Mouse (Mus musculus) heart, embryonic 15.5 days (tissue): ENCODE data around the gene Haus7. TPM values are rescaled to one million over a fixed set of nuclear protein-coding genes. Genes with fewer than 3 reads are reported as not detected.
"Not testable (repeated sequence)": the region's sequence is repeated elsewhere in the genome, so short reads cannot be mapped to it uniquely, and the experiment has no call there.

Source experiments
- ATAC-seq: fragments of 200-750 bp; cut with Nextera tagmentation; replicated peaks from 2 replicates; pipeline ENCODE4 v1.8.0; 2017; ENCODE audit warnings: low read depth, moderate TSS enrichment; ENCODE audit not compliant: insufficient number of reproducible peaks, insufficient read depth, low FRiP score
- H3K27ac ChIP-seq: fragments of 300-500 bp; sonication (generic); 2 replicates; pipeline ENCODE4 v1.5.1; 2015; ENCODE audit warnings: mild to moderate bottlenecking, inconsistent platforms
- H3K27me3 ChIP-seq: fragments of 300-500 bp; sonication (generic); 2 replicates; pipeline ENCODE4 v1.6.1; 2015; ENCODE audit warnings: inconsistent platforms
- H3K36me3 ChIP-seq: fragments of 300-500 bp; sonication (generic); 2 replicates; pipeline ENCODE4 v1.6.1; 2015; ENCODE audit warnings: mild to moderate bottlenecking, inconsistent platforms
- H3K4me1 ChIP-seq: fragments of 300-500 bp; sonication (generic); replicated peaks from 2 replicates; pipeline ENCODE4 v1.6.1; 2015; ENCODE audit warnings: inconsistent platforms
- H3K4me2 ChIP-seq: fragments of 300-500 bp; sonication (generic); 2 replicates; pipeline ENCODE4 v1.6.1; 2015; ENCODE audit warnings: inconsistent platforms, mild to moderate bottlenecking, moderate library complexity
- H3K4me3 ChIP-seq: fragments of 300-500 bp; sonication (generic); 2 replicates; pipeline ENCODE4 v1.5.1; 2015; ENCODE audit warnings: mild to moderate bottlenecking, inconsistent platforms
- H3K9ac ChIP-seq: fragments of 300-500 bp; sonication (generic); 2 replicates; pipeline ENCODE4 v1.6.1; 2015; ENCODE audit warnings: mild to moderate bottlenecking, inconsistent platforms
- H3K9me3 ChIP-seq: fragments of 300-500 bp; sonication (generic); replicated peaks from 2 replicates; pipeline ENCODE4 v1.6.1; 2016; ENCODE audit warnings: inconsistent platforms
- WGBS: fragments of 180-500 bp; shearing (Covaris S2); methylation state at CpG from one replicate; pipeline ENCODE4 v1.1.7; 2015; ENCODE audit warnings: mixed read lengths; 5-methylcytosine and 5-hydroxymethylcytosine counted together
- polyA plus RNA-seq: library from polyadenylated mRNA; unstranded; fragments of >200 nt; fragmentation: Nextera tagmentation; extraction: Ambion mirVana; gene quantifications from 2 replicates; pipeline ENCODE4 v1.2.1, GENCODE M21; 2015

The Haus7 gene
- polyA plus RNA-seq, 1 experiment from 2014 or later: 40.3 TPM

DNA sequence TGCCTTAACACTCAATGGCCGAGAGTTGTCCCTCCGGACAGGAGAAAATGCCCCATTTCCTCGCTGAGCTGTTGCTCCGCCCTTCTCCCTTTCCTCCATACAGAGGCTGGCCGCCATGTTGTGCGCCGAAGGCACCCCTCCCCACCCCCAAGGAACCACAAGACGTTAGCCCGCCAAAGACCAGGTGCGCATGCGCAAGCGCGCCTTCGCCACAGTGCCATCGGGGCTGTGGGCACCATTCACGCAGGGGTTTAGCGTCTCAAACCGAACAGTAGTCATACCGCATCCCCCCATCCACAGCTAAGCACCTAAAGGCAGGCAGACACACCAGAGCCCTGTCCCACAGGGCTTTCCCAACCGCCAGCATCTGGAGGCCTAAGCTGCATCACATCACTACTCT, 57.9 kb downstream of the Haus7 start:
- H3K4me1 ChIP-seq: no peaks in the 10 kb centered on the region
- no peaks in the 10 kb centered on the region for H3K9me3 ChIP-seq
- WGBS: 81% methylated on average over 20 of the region's 20 CpGs
- no peak overlapping the region for H3K9ac ChIP-seq
- H3K36me3 ChIP-seq: no peaks in the 10 kb centered on the region
- no peak for ATAC-seq
- H3K27ac ChIP-seq: no peak overlapping the region
- H3K27me3 ChIP-seq: no peaks in the 10 kb centered on the region
- no peak overlapping the region for H3K4me3 ChIP-seq
- no peak overlapping the region for H3K4me2 ChIP-seq

- H3K36me3 ChIP-seq, H3K27me3 ChIP-seq, H3K4me1 ChIP-seq, H3K9ac ChIP-seq, H3K4me2 ChIP-seq, ATAC-seq, H3K9me3 ChIP-seq, H3K4me3 ChIP-seq, H3K27ac ChIP-seq: not testable (repeated sequence)
- 64% methylated on average over 2 of the region's 2 CpGs for WGBS
Measured at GRCm38 (mm10) chrX:73398636-73399035, 60.2 kb downstream of the Haus7 start, which contains the start of gene Gm18336. Gm18336 (minus strand) TSS chrX:73398736.

- 75% methylated on average over 1 of the region's 1 CpGs for WGBS
Measured at GRCm38 (mm10) chrX:73396446-73396845, 62.4 kb downstream of the Haus7 start.

GRCm38 (mm10) chrX:73391481-73391880, 67.4 kb downstream of the Haus7 start:
- 58% methylated on average over 4 of the region's 4 CpGs for WGBS
- ATAC-seq: no peak
- no peak overlapping the region for H3K27ac ChIP-seq

More at GRCm38 (mm10) chrX:73396446-73396845, 62.4 kb downstream of the Haus7 start:
- Histone ChIP-seq H3K9me3 (no peaks in the 10 kb centered on the region), H3K27me3 (no peaks in the 10 kb centered on the region), H3K27ac (no peak overlapping the region), H3K4me2 (no peak overlapping the region), H3K36me3 (no peaks in the 10 kb centered on the region), H3K9ac (no peak overlapping the region), H3K4me1 (no peaks in the 10 kb centered on the region), H3K4me3 (no peak overlapping the region)
- no peak for ATAC-seq

More at GRCm38 (mm10) chrX:73391481-73391880, 67.4 kb downstream of the Haus7 start:
- H3K4me3 ChIP-seq: no peak overlapping the region
- no peaks in the 10 kb centered on the region for H3K27me3 ChIP-seq
- no peaks in the 10 kb centered on the region for H3K9me3 ChIP-seq
- H3K4me1 ChIP-seq: no peaks in the 10 kb centered on the region
- H3K4me2 ChIP-seq: no peak overlapping the region
- no peak overlapping the region for H3K9ac ChIP-seq
- H3K36me3 ChIP-seq: no peaks in the 10 kb centered on the region

Other genes with a start within 250 kb of the Haus7 start
- gene Xlr4b, start 244.7 kb downstream of the Haus7 start, polyA plus RNA-seq: 0.96 and 2.8 TPM in 2 replicates
- 9.2 and 11.6 TPM in 2 replicates for gene F8a, start 230.8 kb downstream of the Haus7 start, polyA plus RNA-seq
- gene Xlr4c, start 215.9 kb downstream of the Haus7 start, polyA plus RNA-seq: 0.14 and 0.79 TPM in 2 replicates
- gene Xlr3c, start 193.7 kb downstream of the Haus7 start, polyA plus RNA-seq: not detected in 2 replicates
- gene Xlr5a, start 166.1 kb downstream of the Haus7 start, polyA plus RNA-seq: not detected in 2 replicates
- gene Xlr5c, start 166.1 kb downstream of the Haus7 start, polyA plus RNA-seq: not detected in 2 replicates
- not detected in 2 replicates for gene Gm45015, start 122.2 kb downstream of the Haus7 start, polyA plus RNA-seq
- gene Zfp275, start 116.4 kb downstream of the Haus7 start, polyA plus RNA-seq: 8.3 and 11.4 TPM in 2 replicates
- not detected in 2 replicates for gene Gm18336, start 60.3 kb downstream of the Haus7 start, polyA plus RNA-seq
- gene Zfp92, start 47.9 kb downstream of the Haus7 start, polyA plus RNA-seq: not detected in 2 replicates
- not detected in 2 replicates for gene Trex2, start 23.7 kb downstream of the Haus7 start, polyA plus RNA-seq
- gene Bgn, start 24.6 kb upstream of the Haus7 start, polyA plus RNA-seq: 110 and 151 TPM in 2 replicates
- 0.18 and 0.25 TPM in 2 replicates for gene Atp2b3, start 44.0 kb upstream of the Haus7 start, polyA plus RNA-seq
- 1.4 and 2.4 TPM in 2 replicates for gene Dusp9, start 180.4 kb upstream of the Haus7 start, polyA plus RNA-seq
- 8.8 and 13.7 TPM in 2 replicates for gene Pnck, start 201.1 kb upstream of the Haus7 start, polyA plus RNA-seq
- gene Slc6a8, start 214.1 kb upstream of the Haus7 start, polyA plus RNA-seq: 7.5 and 8.1 TPM in 2 replicates